Comparison of ENCODE assay signal across 20 mouse cellular contexts in genomic region chr14:28010536-28011280, GRCm38 (mm10).
DNase-seq lines count a peak whose midpoint lies in the region; ATAC-seq and TF ChIP-seq lines count a peak whose summit lies in the region.
"Had no signal": no experiment of that assay in that cellular context is flagged by ENCODE, and none has a peak within 500 bp of the region (broad histone marks: within the 10 kb centered on the region; RNA-seq: fewer than 3 reads in every experiment).

No protein-coding gene starts in this region.

- no peaks in the 10 kb centered on the region for H3K27me3 ChIP-seq in heart, adult 2 months (ENCODE audit: control insufficient read depth, insufficient read depth, low read length)
- no peaks in the 10 kb centered on the region for H3K27me3 ChIP-seq in heart, embryonic 11.5 days (ENCODE audit: control insufficient read depth, insufficient read depth, low read length)
- peaks cover 63% of the 10 kb centered on the region for H3K27me3 ChIP-seq in heart, postnatal 0 days (ENCODE audit: control insufficient read depth, insufficient read depth, low read length)
- H3K27me3 ChIP-seq in limb, embryonic 10.5 days (ENCODE audit: low read depth, poor library complexity, severe bottlenecking): no peaks in the 10 kb centered on the region
- H3K27me3 ChIP-seq: hindbrain, embryonic 12.5 days; kidney, embryonic 15.5 days; liver, embryonic 12.5 days; midbrain, embryonic 15.5 days; stomach, embryonic 15.5 days had no signal

- no peak for TF ChIP-seq POLR2A in heart, adult 2 months (IDR thresholded peaks at IDR 0.05; ENCODE audit: insufficient read depth, low read depth, low read length)

- no peak for TF ChIP-seq EP300 in heart, adult 2 months (IDR thresholded peaks at IDR 0.05; ENCODE audit: insufficient read depth, low read depth, low read length)
- peak; percentile 82 for TF ChIP-seq EP300 in heart, postnatal 0 days (IDR thresholded peaks at IDR 0.05; ENCODE audit: low read depth)

- intact Hi-C loops in heart, adult 2 months (cut with DNase I): no loop called here

- peak; percentile 22 for DNase-seq in heart, adult 2 months
- peak; percentile 13 to 42 for DNase-seq in lung, postnatal 4 days
- no peak for DNase-seq in lung, adult 18-20 months
- DNase-seq in heart, adult 9 months (ENCODE audit: low spot score in 2 of 2): peak; percentile 4 to 36
- DNase-seq in heart, postnatal 0 days (ENCODE audit: low spot score): peak; percentile 79
- no peak for DNase-seq in limb, embryonic 10.5 days (ENCODE audit: low spot score)
- DNase-seq in kidney, postnatal 10 days: no peak
- DNase-seq: adrenal gland, adult 2 months; gastrocnemius, postnatal 14 days; spleen, adult 18-20 months; thymus, postnatal 36 days had no signal

- no peak for ATAC-seq in heart, embryonic 11.5 days (replicated peaks; ENCODE audit: insufficient number of reproducible peaks, low FRiP score, low TSS enrichment)
- peak; percentile 60 for ATAC-seq in heart, postnatal 0 days (ENCODE audit: insufficient read depth, low read depth)
- ATAC-seq: liver, embryonic 12.5 days; midbrain, embryonic 15.5 days had no signal

- no peaks in the 10 kb centered on the region for H3K4me1 ChIP-seq in heart, adult 2 months (ENCODE audit: control insufficient read depth, insufficient read depth, low read length)
- peaks cover 5% of the 10 kb centered on the region; the same call in 1 of the 2 replicates for H3K4me1 ChIP-seq in heart, embryonic 11.5 days (ENCODE audit: control insufficient read depth, insufficient read depth, low read length)
- 0 out of 2 replicates have a peak, but pooled peaks cover 5% of the 10 kb centered on the region for H3K4me1 ChIP-seq in heart, postnatal 0 days (ENCODE audit: control insufficient read depth, insufficient read depth)
- H3K4me1 ChIP-seq in limb, embryonic 10.5 days: no peaks in the 10 kb centered on the region
- H3K4me1 ChIP-seq: embryonic facial prominence, embryonic 10.5 days; hindbrain, embryonic 12.5 days; kidney, embryonic 15.5 days; liver, embryonic 12.5 days; midbrain, embryonic 15.5 days; stomach, embryonic 15.5 days had no signal

- H3K4me3 ChIP-seq in heart, adult 2 months: no peak overlapping the region
- H3K4me3 ChIP-seq in heart, embryonic 11.5 days (ENCODE audit: low read depth, low read length): no peak overlapping the region
- H3K4me3 ChIP-seq in heart, postnatal 0 days (ENCODE audit: low read depth, low read length): no peak overlapping the region
- H3K4me3 ChIP-seq in limb, embryonic 10.5 days: no peak overlapping the region
- H3K4me3 ChIP-seq: embryonic facial prominence, embryonic 10.5 days; erythroblast, embryonic 14.5 days; hindbrain, embryonic 12.5 days; kidney, embryonic 15.5 days; liver, embryonic 12.5 days; midbrain, embryonic 15.5 days; stomach, embryonic 15.5 days had no signal

- H3K9me3 ChIP-seq in heart, embryonic 11.5 days (replicated peaks; ENCODE audit: control insufficient read depth, low read length): no peaks in the 10 kb centered on the region
- H3K9me3 ChIP-seq in heart, postnatal 0 days (replicated peaks; ENCODE audit: control insufficient read depth, low read length): no peaks in the 10 kb centered on the region
- H3K9me3 ChIP-seq in limb, embryonic 10.5 days (replicated peaks): no peaks in the 10 kb centered on the region
- H3K9me3 ChIP-seq: embryonic facial prominence, embryonic 10.5 days; hindbrain, embryonic 12.5 days; kidney, embryonic 15.5 days; liver, embryonic 12.5 days; midbrain, embryonic 15.5 days; stomach, embryonic 15.5 days had no signal

- H3K27ac ChIP-seq in heart, adult 2 months: no peak overlapping the region
- H3K27ac ChIP-seq in heart, embryonic 11.5 days (ENCODE audit: low read depth, low read length): no peak overlapping the region
- no peak overlapping the region for H3K27ac ChIP-seq in heart, postnatal 0 days (ENCODE audit: low read depth)
- no peak overlapping the region for H3K27ac ChIP-seq in limb, embryonic 10.5 days
- H3K27ac ChIP-seq: embryonic facial prominence, embryonic 10.5 days; hindbrain, embryonic 12.5 days; kidney, embryonic 15.5 days; liver, embryonic 12.5 days; midbrain, embryonic 15.5 days; stomach, embryonic 15.5 days had no signal

- no peaks in the 10 kb centered on the region for H3K36me3 ChIP-seq in heart, adult 2 months (ENCODE audit: control insufficient read depth, insufficient read depth, low read length)
- no peaks in the 10 kb centered on the region for H3K36me3 ChIP-seq in heart, embryonic 11.5 days (ENCODE audit: control insufficient read depth, insufficient read depth, low read length)
- H3K36me3 ChIP-seq in heart, postnatal 0 days (replicated peaks; ENCODE audit: control insufficient read depth, insufficient read depth, low read length): no peaks in the 10 kb centered on the region
- no peaks in the 10 kb centered on the region for H3K36me3 ChIP-seq in limb, embryonic 10.5 days
- H3K36me3 ChIP-seq: embryonic facial prominence, embryonic 10.5 days; G1E; hindbrain, embryonic 12.5 days; kidney, embryonic 15.5 days; liver, embryonic 12.5 days; midbrain, embryonic 15.5 days; stomach, embryonic 15.5 days had no signal

- no peaks in the 10 kb centered on the region for H3K79me2 ChIP-seq in heart, adult 2 months (replicated peaks; ENCODE audit: control insufficient read depth, insufficient read depth, low read length)

- no peak overlapping the region for H3K4me2 ChIP-seq in heart, embryonic 11.5 days
- peak overlapping the region; percentile 21; the same call in 1 of the 2 replicates for H3K4me2 ChIP-seq in heart, postnatal 0 days (ENCODE audit: low read depth, low read length)
- H3K4me2 ChIP-seq: hindbrain, embryonic 12.5 days; kidney, embryonic 15.5 days; liver, embryonic 12.5 days; midbrain, embryonic 15.5 days; stomach, embryonic 15.5 days had no signal

- WGBS in heart, adult 2 months: 31% methylated on average over 10 of the region's 10 CpGs
- 50% methylated on average over 10 of the region's 10 CpGs for WGBS in heart, embryonic 11.5 days (ENCODE audit: insufficient replicate concordance)
- WGBS in heart, postnatal 0 days: 19% methylated on average over 10 of the region's 10 CpGs
- WGBS in limb, embryonic 10.5 days: 89% methylated on average over 10 of the region's 10 CpGs

- no peak for TF ChIP-seq CTCF in heart, adult 2 months (IDR thresholded peaks at IDR 0.05)
- TF ChIP-seq CTCF in heart, postnatal 0 days (IDR thresholded peaks at IDR 0.05; ENCODE audit: low read depth): no peak

- no peak overlapping the region for H3K9ac ChIP-seq in heart, adult 2 months (ENCODE audit: low read depth, low read length)
- no peak overlapping the region for H3K9ac ChIP-seq in heart, embryonic 11.5 days (ENCODE audit: low read depth, low read length)
- H3K9ac ChIP-seq in heart, postnatal 0 days (replicated peaks; ENCODE audit: low read depth, low read length): no peak overlapping the region
- H3K9ac ChIP-seq: hindbrain, embryonic 12.5 days; kidney, embryonic 15.5 days; liver, embryonic 12.5 days; midbrain, embryonic 15.5 days; stomach, embryonic 15.5 days had no signal

Comparison
In these comparisons a context has a peak if more than half of its experiments do, and no peak if none do; other contexts are left out.
1. DNase-seq: peak in heart, adult 2 months (2 of 2), lung, postnatal 4 days (2 of 2), heart, adult 9 months (2 of 2) and heart, postnatal 0 days (single experiment); none in lung, adult 18-20 months (0 of 2), limb, embryonic 10.5 days (single experiment) and kidney, postnatal 10 days (single experiment).